Mouse (Mus musculus): Measurements from ENCODE around the gene Sec16a.

The Sec16a gene

GRCm38 (mm10) chr2:26437221-26437620 is 7.8 kb downstream of the Sec16a start:
- DNase-seq: no peak

GRCm38 (mm10) chr2:26434791-26435572 is 10.0 kb downstream of the Sec16a start:
- no peak for DNase-seq

DNA sequence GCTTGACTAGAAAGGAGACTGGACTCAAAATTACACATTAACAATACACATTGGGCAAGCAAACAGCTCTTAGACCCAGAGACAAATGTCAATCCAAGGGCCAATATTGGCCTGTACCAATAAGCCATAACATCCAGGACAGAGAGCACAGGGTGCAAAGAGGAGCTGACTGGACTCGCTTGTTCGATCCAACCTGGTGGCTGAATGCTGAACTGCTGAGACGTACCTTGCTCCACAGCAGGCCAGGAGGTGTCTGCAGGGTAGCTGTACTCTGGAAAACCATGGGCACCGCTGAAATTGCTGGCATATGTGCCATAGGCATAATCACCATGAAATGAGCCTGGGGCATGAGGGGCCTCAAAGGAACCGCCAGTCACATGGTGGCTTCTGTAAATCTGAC is 15.2 kb downstream of the Sec16a start:
- no peak for DNase-seq

DNA sequence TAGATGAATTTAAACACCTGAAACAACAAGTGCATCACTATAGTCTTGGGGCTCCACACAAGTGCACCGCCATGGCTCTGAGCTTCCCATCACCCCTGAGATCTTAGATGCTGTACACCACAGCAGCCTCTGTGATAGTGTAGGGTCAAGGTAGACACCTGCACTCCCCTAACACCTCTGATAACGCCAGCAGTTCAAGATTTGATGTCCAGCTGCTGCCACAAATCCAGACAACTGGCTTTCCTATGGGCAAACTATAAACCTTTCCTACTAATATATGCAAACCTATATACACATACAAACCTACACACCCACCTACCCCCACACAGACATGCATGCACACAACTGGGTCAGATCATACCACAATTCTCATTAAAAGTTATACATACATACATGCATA is 20.5 kb downstream of the Sec16a start:
- DNase-seq: no peak

- DNase-seq: peak; percentile 33
Measured at GRCm38 (mm10) chr2:26423086-26423485, 21.9 kb downstream of the Sec16a start.

GRCm38 (mm10) chr2:26421969-26422368 is 23.0 kb downstream of the Sec16a start:
- no peak for DNase-seq

- no peak for DNase-seq
Measured at GRCm38 (mm10) chr2:26418120-26418519, 26.9 kb downstream of the Sec16a start.

DNA sequence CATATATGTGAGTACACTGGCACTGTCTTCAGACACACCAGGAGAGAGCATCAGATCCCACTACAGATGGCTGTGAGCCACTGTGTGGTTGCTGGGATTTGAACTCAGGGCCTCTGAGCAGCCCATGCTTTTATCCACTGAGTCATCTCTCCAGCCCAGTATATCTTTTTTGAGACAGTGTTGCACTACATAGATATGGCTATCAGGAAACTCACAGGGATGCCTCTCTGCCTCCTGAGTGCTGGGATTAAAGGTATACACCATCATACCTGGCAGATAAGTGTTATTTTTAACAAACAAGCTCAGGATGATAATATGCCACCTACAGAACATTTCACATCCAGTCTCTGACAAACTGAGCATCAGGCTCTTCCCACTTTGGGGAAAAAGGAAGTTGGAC is 27.9 kb downstream of the Sec16a start:
- no peak for DNase-seq

DNA sequence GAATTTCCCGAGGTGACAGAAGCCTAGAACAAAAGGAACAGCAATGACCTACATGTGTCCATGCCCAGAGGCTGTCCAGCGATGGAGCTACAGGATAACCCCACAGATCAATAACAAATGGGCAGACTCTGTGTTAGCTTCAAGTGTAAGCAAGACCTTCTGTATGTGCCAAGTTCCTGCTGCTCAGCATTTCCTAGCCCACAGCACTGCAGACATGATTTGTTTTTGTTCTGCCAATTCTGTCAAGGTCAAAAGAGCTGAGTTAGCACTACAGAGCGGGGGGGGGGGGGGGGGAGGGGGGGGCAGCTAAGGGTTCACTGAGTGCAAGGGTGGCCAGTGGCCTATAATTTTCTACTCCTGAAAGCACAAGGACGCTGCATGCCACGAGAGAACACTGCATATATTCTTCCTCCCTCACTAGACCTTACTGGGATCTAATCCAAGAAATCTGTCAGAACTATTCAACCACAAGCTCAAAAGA is 34.0 kb downstream of the Sec16a start:
- DNase-seq: peak; percentile 26

DNA sequence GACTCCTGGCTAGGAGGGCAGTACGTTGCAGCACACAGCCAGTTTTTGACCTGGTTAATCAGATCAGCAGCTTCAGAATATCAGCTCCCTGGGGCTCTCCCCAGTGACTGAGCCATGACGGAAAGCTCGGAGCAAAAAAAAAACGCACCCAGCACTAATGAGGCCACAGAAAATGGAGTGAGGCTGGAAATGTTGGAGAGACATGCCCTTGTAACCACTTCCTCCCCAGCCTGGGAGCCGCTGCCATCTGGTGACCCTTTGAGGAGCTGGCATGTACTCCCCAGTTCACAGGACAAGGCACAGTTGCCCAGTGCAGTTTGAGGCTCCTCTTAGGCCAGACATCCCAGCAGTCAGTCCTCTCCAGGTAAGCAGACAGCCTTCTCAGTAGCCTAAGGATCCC is 34.9 kb downstream of the Sec16a start:
- no peak for DNase-seq

DNA sequence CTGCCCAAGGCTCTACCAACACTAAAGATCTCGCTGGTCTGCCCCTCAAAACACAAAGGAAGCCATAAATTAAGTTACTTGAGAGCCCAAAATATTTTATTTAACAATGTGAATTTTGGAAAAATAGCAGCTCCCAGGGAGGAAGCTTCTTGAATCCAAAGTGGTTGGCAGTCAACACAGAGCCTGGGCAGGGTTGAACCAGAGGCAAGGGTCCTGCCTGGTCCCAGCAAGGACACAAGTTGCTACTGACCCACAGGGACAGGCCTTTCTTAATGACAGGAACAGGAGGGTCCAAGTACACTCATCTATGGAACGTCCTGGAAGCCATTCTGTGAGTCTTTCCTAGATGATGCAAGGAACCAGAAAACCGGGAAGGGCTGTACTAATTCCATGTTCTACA is 35.7 kb downstream of the Sec16a start:
- no peak for DNase-seq

DNA sequence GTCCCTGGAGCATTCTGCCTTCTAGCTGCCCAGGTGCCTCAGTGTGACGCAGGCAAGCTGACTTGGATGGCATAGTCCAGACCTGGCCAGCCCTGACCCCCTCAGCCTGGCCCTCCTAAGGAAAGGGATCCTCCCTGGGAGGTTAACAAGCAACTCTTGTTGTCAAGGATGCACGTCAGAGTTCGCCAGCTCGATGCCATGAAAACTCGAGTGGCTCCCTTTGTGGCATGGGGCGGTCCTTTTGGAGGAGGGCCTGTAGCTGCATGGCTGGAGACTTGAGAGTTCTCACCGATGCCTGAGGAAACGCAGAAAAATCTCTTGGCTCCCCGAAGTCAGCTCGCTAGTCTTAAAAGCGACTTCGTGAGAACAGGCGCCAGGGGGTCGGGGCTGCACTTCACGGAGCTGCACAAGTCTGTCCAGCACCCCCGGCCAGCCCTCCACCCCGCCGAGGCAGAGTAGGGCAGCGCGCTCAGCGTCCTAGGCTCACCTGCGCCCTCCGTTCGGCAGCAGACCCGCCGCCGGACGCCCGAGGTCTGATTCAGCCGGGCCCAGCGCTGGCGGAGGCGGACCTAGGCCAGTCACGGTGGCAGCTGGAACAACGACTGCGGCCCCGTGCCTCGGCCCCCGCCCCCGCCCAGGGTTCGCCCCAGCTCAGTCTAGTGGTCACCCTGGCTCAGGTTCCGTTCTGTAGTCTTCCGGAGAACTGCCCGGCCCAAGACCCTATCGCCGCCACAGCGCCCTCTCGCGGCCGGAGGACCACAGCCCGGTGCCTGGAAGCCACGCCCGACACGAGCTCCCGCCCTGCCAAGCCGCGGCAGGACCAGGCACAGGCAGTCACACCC is 36.3 kb downstream of the Sec16a start, which contains the start of gene Inpp5e:
Gene Inpp5e, minus strand, starts transcription at position 689 of the 842 bp plus-strand sequence.
- peak; percentile 98 for DNase-seq

DNA sequence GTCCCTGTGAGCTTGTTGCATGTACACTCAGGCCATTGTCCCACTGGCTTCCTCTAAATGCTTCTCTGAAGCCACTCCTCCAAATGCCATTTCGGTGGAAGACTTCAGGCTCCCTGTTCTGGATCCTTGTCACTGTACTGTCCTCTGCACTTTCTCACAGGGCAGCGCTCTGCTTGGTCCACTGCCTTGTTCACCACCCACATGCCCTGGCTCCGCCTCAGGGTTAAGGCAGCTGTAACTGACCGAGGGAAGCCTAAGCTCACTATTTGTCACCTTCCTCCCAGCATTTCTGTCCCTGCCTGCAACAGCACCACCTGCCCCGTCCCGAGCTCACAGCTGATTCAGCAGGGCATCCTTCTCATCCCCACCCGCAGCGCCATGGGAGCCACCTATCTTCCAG is 41.7 kb downstream of the Sec16a start:
- no peak for DNase-seq

- DNase-seq: no peak
Measured at GRCm38 (mm10) chr2:26402265-26402664, 42.8 kb downstream of the Sec16a start.

GRCm38 (mm10) chr2:26401023-26401422 is 44.0 kb downstream of the Sec16a start:
- no peak for DNase-seq

- no peak for DNase-seq
Measured at GRCm38 (mm10) chr2:26400296-26400695, 44.7 kb downstream of the Sec16a start.

DNA sequence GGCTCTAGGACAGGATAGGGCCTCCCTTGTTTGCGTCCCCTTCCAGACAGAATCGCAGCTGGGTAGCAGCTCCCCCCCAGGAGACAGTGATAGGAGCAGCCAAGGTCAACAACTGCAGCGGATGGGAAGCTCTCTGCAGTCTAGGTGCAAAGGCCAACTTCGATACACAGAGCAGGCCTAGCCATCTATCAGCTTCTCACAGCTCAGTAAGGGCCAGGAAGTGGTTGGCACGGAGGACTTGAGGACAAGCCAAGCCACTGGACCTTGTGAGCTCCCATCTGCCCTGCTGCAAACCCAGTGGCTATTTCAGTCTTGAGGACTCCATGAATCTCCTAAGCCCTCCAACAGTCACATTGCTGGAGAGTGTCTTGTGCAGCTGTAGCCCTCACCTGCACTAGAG is 45.4 kb downstream of the Sec16a start:
- no peak for DNase-seq

- no peak for DNase-seq
Measured at GRCm38 (mm10) chr2:26398978-26399377, 46.0 kb downstream of the Sec16a start.

DNA sequence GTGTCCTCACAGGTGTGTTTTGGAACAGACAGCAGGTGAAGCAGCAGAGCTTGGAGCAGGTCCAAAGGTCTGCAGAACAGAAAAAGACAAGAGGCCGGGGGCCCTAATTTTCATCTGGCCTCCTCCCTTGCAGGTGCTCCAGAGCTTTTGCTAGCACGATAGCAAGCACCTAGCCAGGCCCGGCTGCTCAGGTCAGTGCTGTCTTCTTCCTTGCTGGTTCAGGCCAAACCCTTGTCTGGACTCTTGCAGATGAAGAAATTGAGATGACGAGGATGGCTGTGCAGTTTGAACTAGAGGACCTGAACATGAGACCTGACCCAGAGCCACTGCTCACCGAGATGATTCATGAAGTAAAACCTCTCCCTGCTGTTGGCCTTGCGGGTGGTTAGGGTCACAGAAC is 53.4 kb downstream of the Sec16a start:
- DNase-seq: no peak

DNA sequence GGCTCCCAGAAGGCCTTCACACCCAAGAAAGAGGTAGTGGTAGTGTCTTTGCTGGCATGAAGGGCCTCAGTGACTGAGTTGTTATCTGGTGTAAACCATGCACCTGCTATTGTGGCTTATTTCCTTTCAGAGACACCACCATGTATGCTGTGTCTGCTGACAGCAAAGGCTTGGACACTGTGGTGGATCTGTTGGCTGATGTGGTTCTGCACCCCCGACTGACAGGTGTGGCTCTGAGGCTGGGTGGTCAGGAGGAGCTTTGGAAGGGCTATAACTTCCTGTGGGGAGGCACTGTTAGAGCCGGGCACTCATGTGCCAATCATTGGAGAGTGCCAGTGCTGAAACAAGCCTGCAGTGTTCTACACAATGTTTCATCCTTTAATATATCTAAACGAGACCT is 54.1 kb downstream of the Sec16a start:
- DNase-seq: no peak

GRCm38 (mm10) chr2:26389154-26389690 is 55.8 kb downstream of the Sec16a start, which contains the start of the genes Entr1 and Pmpca:
Gene Entr1, minus strand, starts transcription at chr2:26389316.
Gene Pmpca, plus strand, starts transcription at chr2:26389339.
- DNase-seq: peak; percentile 89

GRCm38 (mm10) chr2:26388682-26389153 is 56.3 kb downstream of the Sec16a start:
- DNase-seq: peak; percentile 14

DNA sequence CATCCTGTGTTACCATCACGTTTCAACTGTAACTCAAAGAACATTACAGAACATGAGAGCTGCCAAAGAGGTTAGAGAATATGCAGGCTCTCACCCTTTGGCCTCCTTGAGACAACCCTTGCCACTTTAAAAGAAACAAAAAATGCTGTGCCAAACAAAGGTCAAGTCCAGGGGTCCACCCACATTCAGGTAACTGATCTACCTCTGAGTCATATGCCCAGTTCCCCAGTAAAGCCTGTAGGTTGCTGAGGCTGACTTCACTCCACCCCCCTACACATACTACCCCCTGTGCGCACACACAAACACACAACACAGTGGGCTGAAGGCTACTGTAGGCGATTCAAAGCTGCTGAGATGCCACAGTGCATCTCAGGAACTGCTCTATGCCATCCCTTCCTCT is 57.3 kb downstream of the Sec16a start:
- no peak for DNase-seq
